Mouse (Mus musculus): Measurements from ENCODE around the gene AC129217.1. TPM values are rescaled to one million over a fixed set of nuclear protein-coding genes. Genes with fewer than 3 reads are reported as not detected.

The AC129217.1 gene
- polyA plus RNA-seq, 1 experiment from 2014 or later, result not detected

- Histone ChIP-seq H3K27ac (ENCODE audit: low read depth, low read length) (peak overlapping the region; percentile 77), H3K36me3 (ENCODE audit: control insufficient read depth, insufficient read depth, low read length) (peaks cover 11% of the 10 kb centered on the region; the same call in 1 of the 2 replicates), H3K4me2 (ENCODE audit: low read depth, low read length) (peak overlapping the region; percentile 86), H3K9me3 (ENCODE audit: control insufficient read depth, low read length) (no peaks in the 10 kb centered on the region), H3K27me3 (ENCODE audit: control insufficient read depth, insufficient read depth, low read length) (no peaks in the 10 kb centered on the region), H3K4me3 (ENCODE audit: low read depth, low read length) (no peak overlapping the region), H3K4me1 (ENCODE audit: control insufficient read depth, insufficient read depth, low read length) (peaks cover 6% of the 10 kb centered on the region; the same call in 1 of the 2 replicates), H3K9ac (replicated peaks; ENCODE audit: low read depth, low read length) (no peak overlapping the region)
- WGBS, result 89% methylated on average over 9 of the region's 9 CpGs
- ATAC-seq (ENCODE audit: low read depth), result no peak
These were observed 26.3 kb upstream of the AC129217.1 start for GRCm38 (mm10) chr19:8803204-8803780.

GRCm38 (mm10) chr19:8803879-8804660 lies 25.5 kb upstream of the AC129217.1 start:
- peaks cover 11% of the 10 kb centered on the region; the same call in 1 of the 2 replicates for H3K36me3 ChIP-seq (ENCODE audit: control insufficient read depth, insufficient read depth, low read length)
- H3K4me3 ChIP-seq (ENCODE audit: low read depth, low read length), result no peak overlapping the region
- H3K4me2 ChIP-seq (ENCODE audit: low read depth, low read length), result no peak overlapping the region
- H3K27me3 ChIP-seq (ENCODE audit: control insufficient read depth, insufficient read depth, low read length), result no peaks in the 10 kb centered on the region
- H3K4me1 ChIP-seq (ENCODE audit: control insufficient read depth, insufficient read depth, low read length), result peaks cover 6% of the 10 kb centered on the region; the same call in 1 of the 2 replicates
- no peak overlapping the region for H3K9ac ChIP-seq (replicated peaks; ENCODE audit: low read depth, low read length)
- WGBS, result 93% methylated on average over 11 of the region's 11 CpGs
- no peaks in the 10 kb centered on the region for H3K9me3 ChIP-seq (ENCODE audit: control insufficient read depth, low read length)
- ATAC-seq (ENCODE audit: low read depth), result no peak
- H3K27ac ChIP-seq (ENCODE audit: low read depth, low read length), result no peak overlapping the region

GRCm38 (mm10) chr19:8806810-8807209 lies 22.8 kb upstream of the AC129217.1 start:
- Histone ChIP-seq H3K36me3 (ENCODE audit: control insufficient read depth, insufficient read depth, low read length) (peaks cover 24% of the 10 kb centered on the region; the same call in 1 of the 2 replicates), H3K9ac (replicated peaks; ENCODE audit: low read depth, low read length) (no peak overlapping the region), H3K27me3 (ENCODE audit: control insufficient read depth, insufficient read depth, low read length) (no peaks in the 10 kb centered on the region), H3K4me3 (ENCODE audit: low read depth, low read length) (no peak overlapping the region), H3K9me3 (ENCODE audit: control insufficient read depth, low read length) (no peaks in the 10 kb centered on the region), H3K27ac (ENCODE audit: low read depth, low read length) (no peak overlapping the region), H3K4me2 (ENCODE audit: low read depth, low read length) (no peak overlapping the region), H3K4me1 (ENCODE audit: control insufficient read depth, insufficient read depth, low read length) (peaks cover 6% of the 10 kb centered on the region; the same call in 1 of the 2 replicates)
- WGBS, result 98% methylated on average over 5 of the region's 5 CpGs
- ATAC-seq (ENCODE audit: low read depth), result no peak

GRCm38 (mm10) chr19:8815812-8816211 lies 13.8 kb upstream of the AC129217.1 start:
- H3K36me3 ChIP-seq (ENCODE audit: control insufficient read depth, insufficient read depth, low read length), result peaks cover 29% of the 10 kb centered on the region
- no peak overlapping the region for H3K27ac ChIP-seq (ENCODE audit: low read depth, low read length)
- no peak overlapping the region for H3K9ac ChIP-seq (replicated peaks; ENCODE audit: low read depth, low read length)
- no peak overlapping the region for H3K4me3 ChIP-seq (ENCODE audit: low read depth, low read length)
- H3K4me1 ChIP-seq (ENCODE audit: control insufficient read depth, insufficient read depth, low read length), result peaks cover 29% of the 10 kb centered on the region
- no peak for ATAC-seq (ENCODE audit: low read depth)
- H3K9me3 ChIP-seq (ENCODE audit: control insufficient read depth, low read length), result no peaks in the 10 kb centered on the region
- H3K4me2 ChIP-seq (ENCODE audit: low read depth, low read length), result 0 out of 2 replicates have a peak overlapping the region, but pooled peaks have one; percentile 11
- 63% methylated on average over 11 of the region's 11 CpGs for WGBS
- no peaks in the 10 kb centered on the region for H3K27me3 ChIP-seq (ENCODE audit: control insufficient read depth, insufficient read depth, low read length)

- peaks cover 22% of the 10 kb centered on the region for H3K36me3 ChIP-seq (ENCODE audit: control insufficient read depth, insufficient read depth, low read length)
- no peaks in the 10 kb centered on the region for H3K27me3 ChIP-seq (ENCODE audit: control insufficient read depth, insufficient read depth, low read length)
- H3K9me3 ChIP-seq (ENCODE audit: control insufficient read depth, low read length), result no peaks in the 10 kb centered on the region
- H3K4me1 ChIP-seq (ENCODE audit: control insufficient read depth, insufficient read depth, low read length), result peaks cover 37% of the 10 kb centered on the region
- H3K27ac ChIP-seq (ENCODE audit: low read depth, low read length), result no peak overlapping the region
- 84% methylated on average over 3 of the region's 3 CpGs for WGBS
- ATAC-seq (ENCODE audit: low read depth), result no peak
- H3K9ac ChIP-seq (replicated peaks; ENCODE audit: low read depth, low read length), result no peak overlapping the region
- H3K4me2 ChIP-seq (ENCODE audit: low read depth, low read length), result peak overlapping the region; percentile 7; the same call in 1 of the 2 replicates
- no peak overlapping the region for H3K4me3 ChIP-seq (ENCODE audit: low read depth, low read length)
These were observed 12.6 kb upstream of the AC129217.1 start for GRCm38 (mm10) chr19:8817001-8817400.

GRCm38 (mm10) chr19:8818301-8818798 lies 11.2 kb upstream of the AC129217.1 start:
- ATAC-seq (ENCODE audit: low read depth), result no peak
- peak overlapping the region; percentile 65 for H3K9ac ChIP-seq (replicated peaks; ENCODE audit: low read depth, low read length)
- peak overlapping the region; percentile 98 for H3K27ac ChIP-seq (ENCODE audit: low read depth, low read length)
- H3K27me3 ChIP-seq (ENCODE audit: control insufficient read depth, insufficient read depth, low read length), result no peaks in the 10 kb centered on the region
- H3K4me2 ChIP-seq (ENCODE audit: low read depth, low read length), result peak overlapping the region; percentile 98
- peak overlapping the region; percentile 99 for H3K4me3 ChIP-seq (ENCODE audit: low read depth, low read length)
- H3K9me3 ChIP-seq (ENCODE audit: control insufficient read depth, low read length), result no peaks in the 10 kb centered on the region
- WGBS, result 38% methylated on average over 14 of the region's 14 CpGs
- H3K4me1 ChIP-seq (ENCODE audit: control insufficient read depth, insufficient read depth, low read length), result peaks cover 50% of the 10 kb centered on the region
- peaks cover 14% of the 10 kb centered on the region for H3K36me3 ChIP-seq (ENCODE audit: control insufficient read depth, insufficient read depth, low read length)

GRCm38 (mm10) chr19:8818801-8819595 lies 10.6 kb upstream of the AC129217.1 start, which contains the start of gene Ttc9c:
Ttc9c (minus strand) TSS chr19:8819333.
- peak; percentile 95 for ATAC-seq (ENCODE audit: low read depth)
- peaks cover 50% of the 10 kb centered on the region for H3K4me1 ChIP-seq (ENCODE audit: control insufficient read depth, insufficient read depth, low read length)
- under 1% methylated on average over 33 of the region's 33 CpGs for WGBS

GRCm38 (mm10) chr19:8819596-8820423 lies 9.8 kb upstream of the AC129217.1 start, which contains the start of gene Hnrnpul2:
Hnrnpul2 (plus strand) TSS chr19:8820010.
- peak within 1 kb of the TSS; percentile 90 for H3K9ac ChIP-seq (replicated peaks; ENCODE audit: low read depth, low read length)
- ATAC-seq (ENCODE audit: low read depth), result peak; percentile 97
- under 1% methylated on average over 81 of the region's 83 CpGs for WGBS
- H3K36me3 ChIP-seq (ENCODE audit: control insufficient read depth, insufficient read depth, low read length), result peaks cover 18% of the 10 kb centered on the region
- peaks cover 50% of the 10 kb centered on the region for H3K4me1 ChIP-seq (ENCODE audit: control insufficient read depth, insufficient read depth, low read length)
- H3K27ac ChIP-seq (ENCODE audit: low read depth, low read length), result peak within 1 kb of the TSS; percentile 98
- peak within 1 kb of the TSS; percentile 99 for H3K4me3 ChIP-seq (ENCODE audit: low read depth, low read length)
- no peaks in the 10 kb centered on the region for H3K9me3 ChIP-seq (ENCODE audit: control insufficient read depth, low read length)
- H3K4me2 ChIP-seq (ENCODE audit: low read depth, low read length), result peak within 1 kb of the TSS; percentile 98
- no peaks in the 10 kb centered on the region for H3K27me3 ChIP-seq (ENCODE audit: control insufficient read depth, insufficient read depth, low read length)

More at GRCm38 (mm10) chr19:8818801-8819595, 10.6 kb upstream of the AC129217.1 start, which contains the start of gene Ttc9c:
- Histone ChIP-seq H3K36me3 (ENCODE audit: control insufficient read depth, insufficient read depth, low read length) (peaks cover 15% of the 10 kb centered on the region), H3K4me2 (ENCODE audit: low read depth, low read length) (peak within 1 kb of the TSS; percentile 98), H3K9me3 (ENCODE audit: control insufficient read depth, low read length) (no peaks in the 10 kb centered on the region), H3K9ac (replicated peaks; ENCODE audit: low read depth, low read length) (peak within 1 kb of the TSS; percentile 90), H3K4me3 (ENCODE audit: low read depth, low read length) (peak within 1 kb of the TSS; percentile 99), H3K27ac (ENCODE audit: low read depth, low read length) (peak within 1 kb of the TSS; percentile 98), H3K27me3 (ENCODE audit: control insufficient read depth, insufficient read depth, low read length) (no peaks in the 10 kb centered on the region)

Data from neural tube, embryonic 14.5 days (tissue).